Mouse (Mus musculus) midbrain, embryonic 13.5 days (tissue): Measurements from ENCODE around the gene Vamp4. TPM values are rescaled to one million over a fixed set of nuclear protein-coding genes. Genes with fewer than 3 reads are reported as not detected.
A peak's percentile ranks its signal among the peaks of the same experiment; 100 is the strongest.
"Not testable (repeated sequence)": the region's sequence is repeated elsewhere in the genome, so short reads cannot be mapped to it uniquely, and the experiment has no call there.

Experiments used
- ATAC-seq: fragments of 200-750 bp; cut with Nextera tagmentation; 2 replicates; pipeline ENCODE4 v1.8.0; 2017; ENCODE audit warnings: mild to moderate bottlenecking, moderate TSS enrichment, moderate library complexity
- H3K27ac ChIP-seq: fragments of 300-500 bp; sonication (generic); 2 replicates; pipeline ENCODE4 v1.5.1; 2015; ENCODE audit warnings: inconsistent platforms, mild to moderate bottlenecking, moderate library complexity
- H3K27me3 ChIP-seq: fragments of 300-500 bp; sonication (generic); 2 replicates; pipeline ENCODE4 v1.6.1; 2015; ENCODE audit warnings: mild to moderate bottlenecking, inconsistent platforms
- H3K36me3 ChIP-seq: fragments of 300-500 bp; sonication (generic); 2 replicates; pipeline ENCODE4 v1.6.1; 2015; ENCODE audit warnings: mild to moderate bottlenecking, inconsistent platforms
- H3K4me1 ChIP-seq: fragments of 300-500 bp; sonication (generic); replicated peaks from 2 replicates; pipeline ENCODE4 v1.6.1; 2015; ENCODE audit warnings: inconsistent platforms
- H3K4me2 ChIP-seq: fragments of 300-500 bp; sonication (generic); replicated peaks from 2 replicates; pipeline ENCODE4 v1.6.1; 2015; ENCODE audit warnings: moderate library complexity, mild to moderate bottlenecking, inconsistent platforms
- H3K4me3 ChIP-seq: fragments of 300-500 bp; sonication (generic); replicated peaks from 2 replicates; pipeline ENCODE4 v1.5.1; 2015; ENCODE audit warnings: mild to moderate bottlenecking, inconsistent platforms
- H3K9ac ChIP-seq: fragments of 300-500 bp; sonication (generic); replicated peaks from 2 replicates; pipeline ENCODE4 v1.6.1; 2015; ENCODE audit warnings: mild to moderate bottlenecking, inconsistent platforms
- H3K9me3 ChIP-seq: fragments of 300-500 bp; sonication (generic); 2 replicates; pipeline ENCODE4 v1.6.1; 2016; ENCODE audit warnings: mild to moderate bottlenecking, inconsistent platforms
- WGBS: fragments of 180-500 bp; shearing (Covaris S2); methylation state at CpG from one replicate; pipeline ENCODE4 v1.1.7; 2015; 5-methylcytosine and 5-hydroxymethylcytosine counted together
- polyA plus RNA-seq: library from polyadenylated mRNA; unstranded; fragments of >200 nt; fragmentation: Nextera tagmentation; extraction: Ambion mirVana; gene quantifications from 2 replicates; pipeline ENCODE4 v1.2.1, GENCODE M21; 2015

The Vamp4 gene
- polyA plus RNA-seq, 1 experiment from 2014 or later = 66.6 TPM

- WGBS = 94% methylated on average over 3 of the region's 3 CpGs
- H3K27me3 ChIP-seq = no peaks in the 10 kb centered on the region
- H3K4me1 ChIP-seq = no peaks in the 10 kb centered on the region; the same call in 1 of the 2 replicates
- H3K4me2 ChIP-seq = no peak overlapping the region
- H3K36me3 ChIP-seq = peaks cover 24% of the 10 kb centered on the region
- no peak overlapping the region for H3K4me3 ChIP-seq
- no peak overlapping the region for H3K9ac ChIP-seq
- ATAC-seq = no peak
- H3K9me3 ChIP-seq = no peaks in the 10 kb centered on the region
- H3K27ac ChIP-seq = no peak overlapping the region
Observed at GRCm38 (mm10) chr1:162597379-162598102, 27.2 kb downstream of the Vamp4 start.

- Histone ChIP-seq H3K36me3 (peaks cover 23% of the 10 kb centered on the region), H3K4me3 (no peak overlapping the region), H3K27me3 (no peaks in the 10 kb centered on the region), H3K9ac (no peak overlapping the region), H3K9me3 (no peaks in the 10 kb centered on the region), H3K4me2 (no peak overlapping the region), H3K4me1 (no peaks in the 10 kb centered on the region; the same call in 1 of the 2 replicates), H3K27ac (no peak overlapping the region)
- no peak for ATAC-seq
- 91% methylated on average over 5 of the region's 5 CpGs for WGBS
Observed at GRCm38 (mm10) chr1:162599617-162600016, 29.3 kb downstream of the Vamp4 start.

GRCm38 (mm10) chr1:162601288-162601687 is 31.0 kb downstream of the Vamp4 start:
- no peak overlapping the region for H3K9ac ChIP-seq
- H3K4me1 ChIP-seq = no peaks in the 10 kb centered on the region; the same call in 1 of the 2 replicates
- WGBS = 64% methylated on average over 4 of the region's 4 CpGs
- H3K4me3 ChIP-seq = no peak overlapping the region
- no peak overlapping the region for H3K27ac ChIP-seq
- peaks cover 23% of the 10 kb centered on the region for H3K36me3 ChIP-seq
- H3K4me2 ChIP-seq = no peak overlapping the region
- H3K27me3 ChIP-seq = no peaks in the 10 kb centered on the region
- H3K9me3 ChIP-seq = no peaks in the 10 kb centered on the region
- ATAC-seq = peak; percentile 69

DNA sequence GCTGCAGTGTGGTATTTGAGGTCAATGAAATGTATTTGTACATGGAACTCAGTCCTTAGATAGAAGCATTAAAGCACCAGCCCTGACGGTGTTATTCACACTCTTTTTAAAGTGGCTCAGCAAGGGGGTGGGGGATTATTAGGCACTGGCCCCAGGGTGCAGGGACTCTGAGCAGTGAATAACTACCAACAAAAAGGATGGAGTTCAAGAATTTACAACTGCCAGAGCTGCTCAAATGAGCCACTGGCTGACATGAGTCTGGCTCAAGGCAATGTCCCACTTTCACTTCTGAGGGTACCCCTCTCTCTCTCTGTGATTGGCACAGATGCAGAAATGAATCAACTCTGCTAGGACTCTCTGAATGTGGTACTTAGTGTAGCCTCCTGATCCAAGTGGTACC is 37.8 kb downstream of the Vamp4 start:
- no peak overlapping the region for H3K9ac ChIP-seq
- no peak overlapping the region for H3K4me3 ChIP-seq
- no peak for ATAC-seq
- WGBS = 7% methylated on average over 1 of the region's 1 CpGs
- H3K4me2 ChIP-seq = no peak overlapping the region
- peaks cover 2% of the 10 kb centered on the region; the same call in 1 of the 2 replicates for H3K36me3 ChIP-seq
- H3K9me3 ChIP-seq = no peaks in the 10 kb centered on the region
- H3K27me3 ChIP-seq = no peaks in the 10 kb centered on the region
- H3K27ac ChIP-seq = no peak overlapping the region
- H3K4me1 ChIP-seq = peaks cover 14% of the 10 kb centered on the region; the same call in 1 of the 2 replicates

GRCm38 (mm10) chr1:162609633-162610250 is 39.4 kb downstream of the Vamp4 start:
- H3K4me1 ChIP-seq = peaks cover 14% of the 10 kb centered on the region; the same call in 1 of the 2 replicates
- peak; percentile 76 for ATAC-seq
- H3K4me3 ChIP-seq = no peak overlapping the region
- H3K27me3 ChIP-seq = no peaks in the 10 kb centered on the region
- no peaks in the 10 kb centered on the region for H3K36me3 ChIP-seq
- no peak overlapping the region for H3K4me2 ChIP-seq
- H3K27ac ChIP-seq = no peak overlapping the region
- 29% methylated on average over 9 of the region's 9 CpGs for WGBS
- H3K9ac ChIP-seq = no peak overlapping the region
- no peaks in the 10 kb centered on the region for H3K9me3 ChIP-seq

GRCm38 (mm10) chr1:162611191-162611590 is 40.9 kb downstream of the Vamp4 start:
- Histone ChIP-seq H3K4me2 (no peak overlapping the region), H3K27me3 (no peaks in the 10 kb centered on the region), H3K9ac (no peak overlapping the region), H3K4me1 (peaks cover 14% of the 10 kb centered on the region; the same call in 1 of the 2 replicates), H3K27ac (no peak overlapping the region), H3K36me3 (no peaks in the 10 kb centered on the region), H3K9me3 (no peaks in the 10 kb centered on the region), H3K4me3 (no peak overlapping the region)
- 52% methylated on average over 4 of the region's 4 CpGs for whole genome bisulfite sequencing
- ATAC-seq = no peak

DNA sequence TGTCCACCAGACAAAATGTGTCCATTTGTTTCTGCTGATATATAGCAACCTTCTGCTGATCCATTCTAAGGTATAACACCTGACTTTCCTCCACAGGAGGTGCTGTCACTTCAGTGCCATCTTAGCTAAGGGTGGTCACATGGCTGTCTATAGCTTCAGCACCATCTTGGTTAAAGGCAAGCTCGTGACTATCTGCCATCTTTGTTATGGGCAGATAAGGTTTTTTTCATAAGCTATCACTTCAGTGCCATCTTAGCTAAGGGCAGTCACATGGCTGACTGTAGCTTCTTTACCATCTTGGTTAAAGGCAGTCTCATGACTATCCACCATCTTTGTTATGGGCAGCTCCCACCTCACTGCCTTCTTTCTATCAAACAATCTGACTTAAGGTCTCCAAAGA is 45.2 kb downstream of the Vamp4 start:
- H3K36me3 ChIP-seq = no peaks in the 10 kb centered on the region
- no peak overlapping the region for H3K9ac ChIP-seq
- H3K27ac ChIP-seq = no peak overlapping the region
- 75% methylated on average over 1 of the region's 1 CpGs for WGBS
- no peaks in the 10 kb centered on the region for H3K9me3 ChIP-seq
- peak; percentile 94 for ATAC-seq
- H3K4me3 ChIP-seq = no peak overlapping the region
- H3K4me2 ChIP-seq = no peak overlapping the region
- H3K4me1 ChIP-seq = peaks cover 2% of the 10 kb centered on the region; the same call in 1 of the 2 replicates
- no peaks in the 10 kb centered on the region for H3K27me3 ChIP-seq

- no peak for ATAC-seq
- 67% methylated on average over 4 of the region's 4 CpGs for WGBS
Observed at GRCm38 (mm10) chr1:162620487-162620886, 50.2 kb downstream of the Vamp4 start.

GRCm38 (mm10) chr1:162623895-162624294 is 53.6 kb downstream of the Vamp4 start:
- H3K36me3 ChIP-seq = no peaks in the 10 kb centered on the region
- no peak overlapping the region for H3K4me2 ChIP-seq
- H3K27me3 ChIP-seq = no peaks in the 10 kb centered on the region
- peaks cover 4% of the 10 kb centered on the region; the same call in 1 of the 2 replicates for H3K4me1 ChIP-seq
- H3K9me3 ChIP-seq = no peaks in the 10 kb centered on the region
- 59% methylated on average over 4 of the region's 4 CpGs for WGBS
- H3K9ac ChIP-seq = no peak overlapping the region
- no peak overlapping the region for H3K27ac ChIP-seq
- H3K4me3 ChIP-seq = no peak overlapping the region
- ATAC-seq = no peak

More at GRCm38 (mm10) chr1:162620487-162620886, 50.2 kb downstream of the Vamp4 start:
- H3K27me3 ChIP-seq = no peaks in the 10 kb centered on the region
- H3K9me3 ChIP-seq = no peaks in the 10 kb centered on the region
- H3K9ac ChIP-seq = no peak overlapping the region
- no peak overlapping the region for H3K27ac ChIP-seq
- no peak overlapping the region for H3K4me3 ChIP-seq
- no peak overlapping the region for H3K4me2 ChIP-seq
- H3K4me1 ChIP-seq = peaks cover 4% of the 10 kb centered on the region; the same call in 1 of the 2 replicates
- H3K36me3 ChIP-seq = no peaks in the 10 kb centered on the region

DNA sequence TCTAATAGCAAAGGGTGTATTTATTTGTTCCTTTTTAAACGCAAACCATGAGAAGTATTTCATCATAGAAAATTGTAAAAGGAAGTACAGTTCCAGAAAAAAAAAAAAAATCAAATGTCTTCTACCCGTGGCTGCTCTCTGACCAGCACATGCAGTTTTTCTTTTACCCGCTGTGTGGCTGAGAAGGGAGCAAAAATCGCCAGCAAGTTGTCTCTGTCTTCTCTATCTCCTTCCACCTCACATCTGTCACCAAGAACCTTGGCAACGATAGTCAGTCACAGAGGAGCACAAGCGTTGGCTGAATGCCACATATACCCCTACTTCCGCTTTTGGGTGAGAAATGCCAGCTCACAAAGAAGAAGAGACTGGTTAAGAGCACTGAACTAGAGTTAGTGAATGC is 54.9 kb downstream of the Vamp4 start:
- Histone ChIP-seq H3K4me1 (peaks cover 4% of the 10 kb centered on the region; the same call in 1 of the 2 replicates), H3K9ac (no peak overlapping the region), H3K27me3 (no peaks in the 10 kb centered on the region), H3K4me2 (no peak overlapping the region), H3K27ac (no peak overlapping the region), H3K9me3 (no peaks in the 10 kb centered on the region), H3K4me3 (no peak overlapping the region), H3K36me3 (no peaks in the 10 kb centered on the region)
- WGBS = 69% methylated on average over 7 of the region's 7 CpGs
- no peak for ATAC-seq

DNA sequence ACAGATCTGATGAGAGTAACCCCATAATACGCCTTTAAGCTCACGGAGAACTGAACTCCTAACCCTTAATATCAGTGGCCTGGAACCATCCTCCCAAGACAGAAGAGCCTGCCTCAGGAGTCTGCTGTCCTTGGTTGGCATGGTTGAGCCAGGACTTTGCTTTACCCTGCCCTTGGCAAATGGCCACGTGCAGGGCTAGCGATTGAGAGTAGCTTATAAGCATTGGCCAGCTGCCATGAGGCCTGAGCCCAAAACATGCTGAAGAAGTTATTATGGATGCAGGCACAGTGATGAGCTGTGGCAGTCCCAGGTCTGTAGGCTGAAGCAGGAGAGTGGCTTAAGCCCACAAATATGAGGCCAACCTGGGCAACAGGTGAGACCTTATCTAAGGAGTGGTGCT is 57.5 kb downstream of the Vamp4 start:
- H3K27ac ChIP-seq, H3K4me1 ChIP-seq, H3K9ac ChIP-seq, H3K4me3 ChIP-seq, H3K4me2 ChIP-seq, ATAC-seq, H3K27me3 ChIP-seq, H3K9me3 ChIP-seq, H3K36me3 ChIP-seq: not testable (repeated sequence)
- 83% methylated on average over 4 of the region's 4 CpGs for WGBS

GRCm38 (mm10) chr1:162628326-162628725 is 58.0 kb downstream of the Vamp4 start:
- not testable (repeated sequence) for H3K27me3 ChIP-seq, ATAC-seq
- 94% methylated on average over 15 of the region's 15 CpGs for WGBS

More at GRCm38 (mm10) chr1:162628326-162628725, 58.0 kb downstream of the Vamp4 start:
- not testable (repeated sequence) for H3K36me3 ChIP-seq, H3K9ac ChIP-seq, H3K4me2 ChIP-seq, H3K4me3 ChIP-seq, H3K9me3 ChIP-seq, H3K4me1 ChIP-seq, H3K27ac ChIP-seq
